8 mouse cellular contexts compared by ENCODE assay signal in genomic region chr11:50225611-50226378, GRCm38 (mm10). TPM values are rescaled to one million over a fixed set of nuclear protein-coding genes. Genes with fewer than 3 reads are reported as not detected.
DNase-seq lines count a peak whose midpoint lies in the region; ATAC-seq and TF ChIP-seq lines count a peak whose summit lies in the region.

No protein-coding gene starts in this region.

- no peak for TF ChIP-seq POLR2A in bone marrow macrophage, adult 2 months (IDR thresholded peaks at IDR 0.05; ENCODE audit: borderline replicate concordance, low read depth, low read length)
- no peak for TF ChIP-seq POLR2A in olfactory bulb, adult 2 months (IDR thresholded peaks at IDR 0.05; ENCODE audit: insufficient read depth, low read depth, low read length)

- H3K4me3 ChIP-seq in bone marrow macrophage, adult 2 months (ENCODE audit: insufficient read depth, low read length), result peak overlapping the region; percentile 97
- H3K4me3 ChIP-seq in forebrain, embryonic 11.5 days (ENCODE audit: low read depth, low read length), result peak overlapping the region; percentile 86
- peak overlapping the region; percentile 65 for H3K4me3 ChIP-seq in intestine, embryonic 14.5 days (ENCODE audit: low read depth, low read length)
- H3K4me3 ChIP-seq in liver, embryonic 16.5 days (ENCODE audit: low read depth, low read length), result peak overlapping the region; percentile 88
- H3K4me3 ChIP-seq in olfactory bulb, adult 2 months (ENCODE audit: insufficient read depth, low read depth, low read length), result peak overlapping the region; percentile 91

- DNase-seq in ovary, postnatal 36 days (ENCODE audit: low spot score), result peak; percentile 53
- DNase-seq in ovary, adult 18-20 months (ENCODE audit: low spot score), result no peak
- peak; percentile 72 for DNase-seq in forebrain, embryonic 11.5 days (ENCODE audit: low spot score)
- peak; percentile 83 for DNase-seq in intestine, embryonic 14.5 days (ENCODE audit: low spot score)

- H3K9ac ChIP-seq in forebrain, embryonic 11.5 days (ENCODE audit: low read length), result peak overlapping the region; percentile 94
- H3K9ac ChIP-seq in intestine, embryonic 14.5 days (ENCODE audit: low read length), result peak overlapping the region; percentile 83
- peak overlapping the region; percentile 97 for H3K9ac ChIP-seq in liver, embryonic 16.5 days (ENCODE audit: low read depth, low read length)

- H3K27me3 ChIP-seq in forebrain, embryonic 11.5 days (ENCODE audit: control insufficient read depth, insufficient read depth, low read length), result peaks cover 4% of the 10 kb centered on the region; the same call in 1 of the 2 replicates
- no peaks in the 10 kb centered on the region for H3K27me3 ChIP-seq in intestine, embryonic 14.5 days (replicated peaks; ENCODE audit: control insufficient read depth, insufficient read depth, low read length)
- no peaks in the 10 kb centered on the region for H3K27me3 ChIP-seq in liver, embryonic 16.5 days (ENCODE audit: control insufficient read depth, insufficient read depth, low read depth, low read length)

- H3K9me3 ChIP-seq in forebrain, embryonic 11.5 days (ENCODE audit: control insufficient read depth, low read length), result no peaks in the 10 kb centered on the region
- H3K9me3 ChIP-seq in intestine, embryonic 14.5 days (ENCODE audit: control insufficient read depth, low read length), result no peaks in the 10 kb centered on the region
- no peaks in the 10 kb centered on the region for H3K9me3 ChIP-seq in liver, embryonic 16.5 days (replicated peaks; ENCODE audit: control insufficient read depth, low read length)

- no peak for TF ChIP-seq CTCF in bone marrow macrophage, adult 2 months (IDR thresholded peaks at IDR 0.05; ENCODE audit: low read depth, low read length)
- TF ChIP-seq CTCF in olfactory bulb, adult 2 months (IDR thresholded peaks at IDR 0.05; ENCODE audit: insufficient read depth, low read depth, low read length), result no peak

- 4% methylated on average over 32 of the region's 34 CpGs for WGBS in forebrain, embryonic 11.5 days
- WGBS in intestine, embryonic 14.5 days, result 3% methylated on average over 25 of the region's 34 CpGs
- under 1% methylated on average over 33 of the region's 34 CpGs for WGBS in liver, embryonic 16.5 days (ENCODE audit: insufficient replicate concordance)
- WGBS in olfactory bulb, adult 2 months, result 2% methylated on average over 34 of the region's 34 CpGs

- peak; percentile 26 for ATAC-seq in forebrain, embryonic 11.5 days (replicated peaks; ENCODE audit: low FRiP score)
- ATAC-seq in intestine, embryonic 14.5 days (replicated peaks; ENCODE audit: low FRiP score, low TSS enrichment, low read depth), result peak; percentile 20; the same call in 1 of the 2 replicates
- ATAC-seq in liver, embryonic 16.5 days (ENCODE audit: low read depth), result peak; percentile 7
- no peak for ATAC-seq in megakaryocyte progenitor cell, adult 5-6 weeks (replicated peaks; ENCODE audit: poor library complexity)

- H3K36me3 ChIP-seq in forebrain, embryonic 11.5 days (ENCODE audit: control insufficient read depth, insufficient read depth, low read length), result no peaks in the 10 kb centered on the region
- no peaks in the 10 kb centered on the region for H3K36me3 ChIP-seq in intestine, embryonic 14.5 days (ENCODE audit: control insufficient read depth, insufficient read depth, low read length)
- H3K36me3 ChIP-seq in liver, embryonic 16.5 days (ENCODE audit: control insufficient read depth, insufficient read depth), result peaks cover 2% of the 10 kb centered on the region; the same call in 1 of the 2 replicates

- peak overlapping the region; percentile 95 for H3K4me2 ChIP-seq in forebrain, embryonic 11.5 days (ENCODE audit: low read depth, low read length, severe bottlenecking)
- peak overlapping the region; percentile 93 for H3K4me2 ChIP-seq in intestine, embryonic 14.5 days (ENCODE audit: low read length)
- peak overlapping the region; percentile 80 for H3K4me2 ChIP-seq in liver, embryonic 16.5 days (ENCODE audit: low read depth, low read length)

- H3K4me1 ChIP-seq in bone marrow macrophage, adult 2 months (ENCODE audit: control insufficient read depth, insufficient read depth, low read length), result peaks cover 45% of the 10 kb centered on the region
- peaks cover 19% of the 10 kb centered on the region for H3K4me1 ChIP-seq in forebrain, embryonic 11.5 days (replicated peaks; ENCODE audit: control insufficient read depth, insufficient read depth, low read length)
- H3K4me1 ChIP-seq in intestine, embryonic 14.5 days (replicated peaks; ENCODE audit: control insufficient read depth, insufficient read depth, low read length), result peaks cover 23% of the 10 kb centered on the region
- peaks cover 56% of the 10 kb centered on the region for H3K4me1 ChIP-seq in liver, embryonic 16.5 days (ENCODE audit: control insufficient read depth, low read depth, low read length)
- peaks cover 37% of the 10 kb centered on the region for H3K4me1 ChIP-seq in olfactory bulb, adult 2 months (ENCODE audit: control insufficient read depth, insufficient read depth, low read length)

- peak overlapping the region; percentile 68 for H3K27ac ChIP-seq in bone marrow macrophage, adult 2 months (ENCODE audit: insufficient read depth, low read depth, low read length)
- H3K27ac ChIP-seq in forebrain, embryonic 11.5 days (ENCODE audit: low read depth, low read length), result no peak overlapping the region
- peak overlapping the region; percentile 77; the same call in 1 of the 2 replicates for H3K27ac ChIP-seq in intestine, embryonic 14.5 days (ENCODE audit: low read depth)
- peak overlapping the region; percentile 98 for H3K27ac ChIP-seq in liver, embryonic 16.5 days (ENCODE audit: low read length)
- H3K27ac ChIP-seq in olfactory bulb, adult 2 months (ENCODE audit: insufficient read depth, low read depth, low read length), result no peak overlapping the region

RNA-seq across cellular contexts. Expression of gene Ltc4s, which starts 12.6 kb away (rescaled TPM):
- polyA plus RNA-seq in bone marrow macrophage, adult 2 months (2012; ENCODE audit: insufficient read depth, insufficient read length, missing spikeins), result 13.1 and 18.1 TPM in 2 replicates
- polyA plus RNA-seq in forebrain, embryonic 11.5 days (2014; fragmentation: Nextera tagmentation; extraction: Ambion mirVana), result 0.51 and 0.81 TPM in 2 replicates
- 3.4 and 4.2 TPM in 2 replicates for polyA plus RNA-seq in intestine, embryonic 14.5 days (2014; fragmentation: Nextera tagmentation; extraction: Ambion mirVana)
- 0.50 and 0.61 TPM in 2 replicates for polyA plus RNA-seq in liver, embryonic 16.5 days (2015; fragmentation: Nextera tagmentation; extraction: Ambion mirVana)
- not detected in 2 replicates for polyA plus RNA-seq in olfactory bulb, adult 2 months (2012; ENCODE audit: insufficient read depth, insufficient read length, low replicate concordance, missing spikeins)
- total RNA-seq in megakaryocyte progenitor cell, adult 5-6 weeks (2015), result 0.74 and 1.1 TPM in 2 replicates
- 1.4 TPM in 1 of 2 replicates, not detected in the other for total RNA-seq in megakaryocyte progenitor cell, adult 5-6 weeks (2017)

RNA-seq across cellular contexts. Expression of gene Mgat4b, which starts 15.1 kb away (rescaled TPM):
- polyA plus RNA-seq in bone marrow macrophage, adult 2 months (2012; ENCODE audit: insufficient read depth, insufficient read length, missing spikeins), result 54.0 and 58.7 TPM in 2 replicates
- 24.2 and 30.9 TPM in 2 replicates for polyA plus RNA-seq in forebrain, embryonic 11.5 days (2014; fragmentation: Nextera tagmentation; extraction: Ambion mirVana)
- polyA plus RNA-seq in intestine, embryonic 14.5 days (2014; fragmentation: Nextera tagmentation; extraction: Ambion mirVana), result 13.3 and 24.4 TPM in 2 replicates
- 2.2 and 3.1 TPM in 2 replicates for polyA plus RNA-seq in liver, embryonic 16.5 days (2015; fragmentation: Nextera tagmentation; extraction: Ambion mirVana)
- not detected in 2 replicates for polyA plus RNA-seq in olfactory bulb, adult 2 months (2012; ENCODE audit: insufficient read depth, insufficient read length, low replicate concordance, missing spikeins)
- total RNA-seq in megakaryocyte progenitor cell, adult 5-6 weeks (2015), result 17.4 and 18.9 TPM in 2 replicates
- 10.8 and 16.2 TPM in 2 replicates for total RNA-seq in megakaryocyte progenitor cell, adult 5-6 weeks (2017)

RNA-seq across cellular contexts. Expression of gene Sqstm1, which starts 15.2 kb away (rescaled TPM):
- 560 and 577 TPM in 2 replicates for polyA plus RNA-seq in bone marrow macrophage, adult 2 months (2012; ENCODE audit: insufficient read depth, insufficient read length, missing spikeins)
- polyA plus RNA-seq in forebrain, embryonic 11.5 days (2014; fragmentation: Nextera tagmentation; extraction: Ambion mirVana), result 148 and 164 TPM in 2 replicates
- 181 and 183 TPM in 2 replicates for polyA plus RNA-seq in intestine, embryonic 14.5 days (2014; fragmentation: Nextera tagmentation; extraction: Ambion mirVana)
- 165 and 182 TPM in 2 replicates for polyA plus RNA-seq in liver, embryonic 16.5 days (2015; fragmentation: Nextera tagmentation; extraction: Ambion mirVana)
- 578 TPM in 1 of 2 replicates, not detected in the other for polyA plus RNA-seq in olfactory bulb, adult 2 months (2012; ENCODE audit: insufficient read depth, insufficient read length, low replicate concordance, missing spikeins)
- 42.7 and 49.3 TPM in 2 replicates for total RNA-seq in megakaryocyte progenitor cell, adult 5-6 weeks (2015)
- total RNA-seq in megakaryocyte progenitor cell, adult 5-6 weeks (2017), result 207 and 220 TPM in 2 replicates

RNA-seq across cellular contexts. Expression of gene Mrnip, which starts 51.6 kb away (rescaled TPM):
- polyA plus RNA-seq in bone marrow macrophage, adult 2 months (2012; ENCODE audit: insufficient read depth, insufficient read length, missing spikeins), result 3.3 and 3.6 TPM in 2 replicates
- 20.1 and 21.1 TPM in 2 replicates for polyA plus RNA-seq in forebrain, embryonic 11.5 days (2014; fragmentation: Nextera tagmentation; extraction: Ambion mirVana)
- 15.6 and 18.1 TPM in 2 replicates for polyA plus RNA-seq in intestine, embryonic 14.5 days (2014; fragmentation: Nextera tagmentation; extraction: Ambion mirVana)
- 7.9 and 8.6 TPM in 2 replicates for polyA plus RNA-seq in liver, embryonic 16.5 days (2015; fragmentation: Nextera tagmentation; extraction: Ambion mirVana)
- polyA plus RNA-seq in olfactory bulb, adult 2 months (2012; ENCODE audit: insufficient read depth, insufficient read length, low replicate concordance, missing spikeins), result not detected in 2 replicates
- total RNA-seq in megakaryocyte progenitor cell, adult 5-6 weeks (2015), result 18.8 and 20.0 TPM in 2 replicates
- total RNA-seq in megakaryocyte progenitor cell, adult 5-6 weeks (2017), result 14.6 and 16.5 TPM in 2 replicates

Comparison
In these comparisons a context has a peak if more than half of its experiments do, and no peak if none do; other contexts are left out.
1. H3K27ac ChIP-seq: peak in bone marrow macrophage, adult 2 months (single experiment), intestine, embryonic 14.5 days (single experiment) and liver, embryonic 16.5 days (single experiment); none in forebrain, embryonic 11.5 days (single experiment) and olfactory bulb, adult 2 months (single experiment).
2. Peak in every context shown above with its lines, with median percentiles within 50 percentile points of each other: H3K4me3 ChIP-seq, H3K4me2 ChIP-seq and H3K9ac ChIP-seq.